Mouse (Mus musculus) embryonic facial prominence, embryonic 11.5 days (tissue): ENCODE results near the gene Fyn. TPM values are rescaled to one million over a fixed set of nuclear protein-coding genes. Genes with fewer than 3 reads are reported as not detected.

Experiments used
- ATAC-seq: fragments of 200-750 bp; cut with Nextera tagmentation; replicated peaks from 2 replicates; pipeline ENCODE4 v1.8.0; 2017; ENCODE audit warnings: low read depth; ENCODE audit not compliant: insufficient number of reproducible peaks, low FRiP score, low TSS enrichment
- DNase-seq: peaks from one replicate; pipeline ENCODE4 v3.0.0-alpha.2; 2015; ENCODE audit warnings: low spot score
- H3K27ac ChIP-seq: fragments of 300-500 bp; sonication (generic); replicated peaks from 2 replicates; pipeline ENCODE4 v1.5.1; 2014; ENCODE audit warnings: mild to moderate bottlenecking, low read depth, low read length, control low read depth
- H3K27me3 ChIP-seq: fragments of 300-500 bp; sonication (generic); 2 replicates; pipeline ENCODE4 v1.6.1; 2014; ENCODE audit warnings: mild to moderate bottlenecking, low read length, moderate library complexity, mixed read lengths; ENCODE audit not compliant: control insufficient read depth, insufficient read depth
- H3K36me3 ChIP-seq: fragments of 300-500 bp; sonication (generic); replicated peaks from 2 replicates; pipeline ENCODE4 v1.6.1; 2014; ENCODE audit warnings: low read depth, mild to moderate bottlenecking, low read length, moderate library complexity, mixed read lengths; ENCODE audit not compliant: control insufficient read depth, insufficient read depth
- H3K4me1 ChIP-seq: fragments of 300-500 bp; sonication (generic); 2 replicates; pipeline ENCODE4 v1.6.1; 2014; ENCODE audit warnings: low read length, mixed read lengths; ENCODE audit not compliant: control insufficient read depth, insufficient read depth
- H3K4me2 ChIP-seq: fragments of 300-500 bp; sonication (generic); 2 replicates; pipeline ENCODE4 v1.6.1; 2014; ENCODE audit warnings: low read depth, mild to moderate bottlenecking, control low read depth, low read length, moderate library complexity
- H3K4me3 ChIP-seq: fragments of 300-500 bp; sonication (generic); 2 replicates; pipeline ENCODE4 v1.5.1; 2014; ENCODE audit warnings: low read depth, low read length, control low read depth
- H3K9ac ChIP-seq: fragments of 300-500 bp; sonication (generic); replicated peaks from 2 replicates; pipeline ENCODE4 v1.6.1; 2014; ENCODE audit warnings: mild to moderate bottlenecking, control low read depth, low read length
- H3K9me3 ChIP-seq: fragments of 300-500 bp; sonication (generic); replicated peaks from 2 replicates; pipeline ENCODE4 v1.6.1; 2016; ENCODE audit warnings: mild to moderate bottlenecking, low read length, inconsistent platforms, mixed read lengths; ENCODE audit not compliant: control insufficient read depth
- WGBS: fragments of 180-500 bp; shearing (Covaris S2); extraction: QIAGEN DNeasy Blood & Tissue Kit; methylation state at CpG from one replicate; pipeline ENCODE4 v1.1.7; 2014; 5-methylcytosine and 5-hydroxymethylcytosine counted together
- polyA plus RNA-seq: library from polyadenylated mRNA; unstranded; fragments of >200 nt; fragmentation: Nextera tagmentation; extraction: Ambion mirVana; gene quantifications from 2 replicates; pipeline ENCODE4 v1.2.1, GENCODE M21; 2014

Fyn gene
- polyA plus RNA-seq, 1 experiment from 2014 or later, result 38.9 TPM

- no peak overlapping the region for H3K4me3 ChIP-seq
- H3K27me3 ChIP-seq, result no peaks in the 10 kb centered on the region
- no peak for DNase-seq
- peaks cover 6% of the 10 kb centered on the region for H3K4me1 ChIP-seq
- H3K9me3 ChIP-seq, result no peaks in the 10 kb centered on the region
- no peaks in the 10 kb centered on the region; the same call in 1 of the 2 replicates for H3K36me3 ChIP-seq
- H3K27ac ChIP-seq, result no peak overlapping the region
- no peak overlapping the region for H3K9ac ChIP-seq
- WGBS, result 83% methylated on average over 14 of the region's 14 CpGs
- H3K4me2 ChIP-seq, result no peak overlapping the region
- no peak for ATAC-seq
Measured at GRCm38 (mm10) chr10:39529179-39529578, 160.5 kb downstream of the Fyn start.

- WGBS, result 27% methylated on average over 20 of the region's 20 CpGs
- ATAC-seq, result no peak
- H3K4me3 ChIP-seq, result 0 out of 2 replicates have a peak overlapping the region, but pooled peaks have one; percentile 1
- H3K4me2 ChIP-seq, result peak overlapping the region; percentile 29; the same call in 1 of the 2 replicates
- peak; percentile 77 for DNase-seq
- H3K36me3 ChIP-seq, result no peaks in the 10 kb centered on the region; the same call in 1 of the 2 replicates
- no peak overlapping the region for H3K9ac ChIP-seq
- H3K27me3 ChIP-seq, result no peaks in the 10 kb centered on the region
- H3K27ac ChIP-seq, result no peak overlapping the region; the same call in 1 of the 2 replicates
- H3K4me1 ChIP-seq, result peaks cover 8% of the 10 kb centered on the region
- no peaks in the 10 kb centered on the region for H3K9me3 ChIP-seq
Measured at GRCm38 (mm10) chr10:39532008-39532740, 163.5 kb downstream of the Fyn start.

GRCm38 (mm10) chr10:39532823-39533222 is 164.2 kb downstream of the Fyn start:
- no peak overlapping the region for H3K9ac ChIP-seq
- peaks cover 8% of the 10 kb centered on the region for H3K4me1 ChIP-seq
- WGBS, result 41% methylated on average over 7 of the region's 7 CpGs
- peak; percentile 32 for DNase-seq
- H3K4me2 ChIP-seq, result no peak overlapping the region
- no peaks in the 10 kb centered on the region for H3K27me3 ChIP-seq
- ATAC-seq, result no peak
- no peak overlapping the region for H3K27ac ChIP-seq
- H3K36me3 ChIP-seq, result no peaks in the 10 kb centered on the region; the same call in 1 of the 2 replicates
- H3K4me3 ChIP-seq, result no peak overlapping the region
- no peaks in the 10 kb centered on the region for H3K9me3 ChIP-seq

DNA sequence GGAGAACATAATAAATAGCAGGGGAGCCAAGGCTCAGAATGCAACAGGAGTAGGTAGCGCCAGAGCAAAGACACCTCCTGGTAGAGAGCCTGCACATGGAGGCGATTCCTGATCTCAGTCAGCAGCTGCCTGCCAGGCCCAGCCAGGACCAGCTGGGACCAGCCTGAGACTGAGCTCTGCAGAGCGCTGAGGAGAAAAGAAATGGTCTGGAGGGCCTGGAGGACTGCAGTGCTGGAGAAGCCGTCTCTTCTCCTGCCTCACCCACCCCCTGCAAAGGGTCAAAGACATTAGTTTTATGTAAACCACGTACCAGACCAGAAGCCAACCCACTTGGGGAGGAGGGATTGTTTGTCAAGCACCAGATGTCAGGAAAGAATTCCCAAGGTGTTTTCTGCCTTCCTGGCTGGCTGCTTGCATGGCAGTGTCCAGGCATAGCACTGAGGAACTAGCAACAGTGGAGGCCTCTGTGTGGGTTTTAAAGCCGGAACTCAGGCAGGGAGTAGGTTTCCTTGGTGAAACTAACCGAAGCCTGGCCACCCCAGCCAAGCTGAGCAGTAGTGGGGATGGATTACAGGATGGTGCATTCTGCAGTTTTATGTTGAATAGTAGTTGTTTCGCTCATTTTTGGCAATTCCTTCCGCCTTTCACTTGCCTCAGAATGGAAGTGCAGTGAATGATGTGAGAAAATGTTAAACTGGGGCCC is 165.8 kb downstream of the Fyn start:
- no peaks in the 10 kb centered on the region for H3K27me3 ChIP-seq
- H3K4me3 ChIP-seq, result no peak overlapping the region
- H3K9me3 ChIP-seq, result no peaks in the 10 kb centered on the region
- ATAC-seq (peak; percentile 77), DNase-seq (peak; percentile 57)
- H3K9ac ChIP-seq, result no peak overlapping the region; the same call in 1 of the 2 replicates
- peaks cover 8% of the 10 kb centered on the region for H3K4me1 ChIP-seq
- 43% methylated on average over 9 of the region's 9 CpGs for WGBS
- no peaks in the 10 kb centered on the region; the same call in 1 of the 2 replicates for H3K36me3 ChIP-seq
- no peak overlapping the region for H3K4me2 ChIP-seq
- peak overlapping the region; percentile 69 for H3K27ac ChIP-seq

- H3K27me3 ChIP-seq, result no peaks in the 10 kb centered on the region
- ATAC-seq (no peak), DNase-seq (no peak)
- 72% methylated on average over 3 of the region's 3 CpGs for WGBS
- H3K27ac ChIP-seq, result no peak overlapping the region
- H3K4me3 ChIP-seq, result no peak overlapping the region
- no peaks in the 10 kb centered on the region; the same call in 1 of the 2 replicates for H3K36me3 ChIP-seq
- no peaks in the 10 kb centered on the region for H3K9me3 ChIP-seq
- no peak overlapping the region; the same call in 1 of the 2 replicates for H3K9ac ChIP-seq
- no peak overlapping the region for H3K4me2 ChIP-seq
- H3K4me1 ChIP-seq, result peaks cover 11% of the 10 kb centered on the region
Measured at GRCm38 (mm10) chr10:39535347-39535746, 166.7 kb downstream of the Fyn start.

- H3K4me1 ChIP-seq, result peaks cover 11% of the 10 kb centered on the region
Measured at GRCm38 (mm10) chr10:39536258-39536657, 167.6 kb downstream of the Fyn start.

DNA sequence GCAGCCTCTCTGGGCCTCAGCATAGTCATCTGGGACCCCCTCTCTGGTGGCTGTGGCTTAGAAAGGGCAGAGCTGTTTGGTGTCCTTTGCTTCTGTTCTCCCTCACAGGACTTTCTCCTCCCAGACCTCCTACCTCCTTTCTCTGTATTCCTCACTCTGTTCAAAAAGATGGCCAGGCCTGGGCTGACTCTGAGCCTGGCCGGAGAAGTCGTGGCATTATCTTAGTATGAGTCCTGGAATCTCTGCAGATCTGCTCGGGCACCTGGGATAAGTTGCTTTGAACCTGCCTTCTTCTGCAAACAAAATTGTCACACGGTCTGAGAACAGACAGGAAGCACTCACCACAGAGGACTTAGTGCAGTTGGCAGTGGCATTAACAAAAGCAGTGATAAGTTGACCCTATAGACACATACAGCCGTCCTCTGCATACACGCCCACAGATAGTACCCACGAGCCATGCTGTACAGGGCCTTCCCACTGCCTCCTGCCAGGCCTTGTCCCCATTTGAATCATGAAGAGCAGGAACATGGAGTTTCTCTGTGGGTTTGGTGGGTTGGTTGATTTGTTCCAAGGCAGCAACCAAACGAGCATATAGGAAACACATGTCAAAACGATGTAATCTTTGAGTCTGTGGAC is 171.5 kb downstream of the Fyn start:
- 61% methylated on average over 9 of the region's 9 CpGs for WGBS
- ATAC-seq (no peak), DNase-seq (peak; percentile 49)
- Histone ChIP-seq H3K27me3 (no peaks in the 10 kb centered on the region), H3K4me3 (no peak overlapping the region), H3K4me2 (no peak overlapping the region), H3K27ac (no peak overlapping the region; the same call in 1 of the 2 replicates), H3K4me1 (peaks cover 11% of the 10 kb centered on the region), H3K9ac (peak overlapping the region; percentile 32), H3K36me3 (no peaks in the 10 kb centered on the region), H3K9me3 (no peaks in the 10 kb centered on the region)

More at GRCm38 (mm10) chr10:39536258-39536657, 167.6 kb downstream of the Fyn start:
- no peak for ATAC-seq
- Histone ChIP-seq H3K9ac (no peak overlapping the region), H3K36me3 (no peaks in the 10 kb centered on the region; the same call in 1 of the 2 replicates), H3K4me2 (no peak overlapping the region), H3K4me3 (no peak overlapping the region), H3K9me3 (no peaks in the 10 kb centered on the region), H3K27me3 (no peaks in the 10 kb centered on the region), H3K27ac (no peak overlapping the region)
- 84% methylated on average over 11 of the region's 11 CpGs for WGBS
- no peak for DNase-seq
